Mouse (Mus musculus) CD8-positive naive resting alpha-beta T cell, adult 2 months (primary cell): ENCODE data around the gene Cfap20.

Experiments
- DNase-seq, 2 experiments: peaks; one replicate each; pipeline ENCODE4 v3.0.0; 2022; ENCODE audit warnings: low read depth in 2 of 2, low spot score in 2 of 2

The Cfap20 gene

GRCm38 (mm10) chr8:95375374-95375930 lies 59.2 kb downstream of the Cfap20 start:
- no peak for DNase-seq

- DNase-seq: no peak
These were observed 60.2 kb downstream of the Cfap20 start for GRCm38 (mm10) chr8:95374429-95374828.

- no peak for DNase-seq
These were observed 61.2 kb downstream of the Cfap20 start for GRCm38 (mm10) chr8:95373389-95374002.
